Mouse (Mus musculus) limb, embryonic 11.5 days (tissue): Measurements from ENCODE around the gene Tmem217. TPM values are rescaled to one million over a fixed set of nuclear protein-coding genes. Genes with fewer than 3 reads are reported as not detected.

Source experiments
- ATAC-seq: fragments of 200-750 bp; cut with Nextera tagmentation; 2 replicates; pipeline ENCODE4 v1.8.0; 2017; ENCODE audit warnings: low read depth; ENCODE audit not compliant: insufficient number of reproducible peaks, low FRiP score, low TSS enrichment
- DNase-seq: peaks from one replicate; pipeline ENCODE4 v3.0.0-alpha.2; 2015; ENCODE audit warnings: low spot score
- H3K27ac ChIP-seq: fragments of 300-500 bp; sonication (generic); replicated peaks from 2 replicates; pipeline ENCODE4 v1.5.1; 2014; ENCODE audit warnings: low read depth, mild to moderate bottlenecking, low read length
- H3K27me3 ChIP-seq: fragments of 300-500 bp; sonication (generic); 2 replicates; pipeline ENCODE4 v1.6.1; 2014; ENCODE audit warnings: mild to moderate bottlenecking, low read length, mixed read lengths; ENCODE audit not compliant: control insufficient read depth, insufficient read depth
- H3K36me3 ChIP-seq: fragments of 300-500 bp; sonication (generic); 2 replicates; pipeline ENCODE4 v1.6.1; 2014; ENCODE audit warnings: mild to moderate bottlenecking, low read length, moderate library complexity, mixed read lengths; ENCODE audit not compliant: control insufficient read depth, insufficient read depth
- H3K4me1 ChIP-seq: fragments of 300-500 bp; sonication (generic); 2 replicates; pipeline ENCODE4 v1.6.1; 2014; ENCODE audit warnings: low read length, mixed read lengths; ENCODE audit not compliant: control insufficient read depth, insufficient read depth
- H3K4me2 ChIP-seq: fragments of 300-500 bp; sonication (generic); 2 replicates; pipeline ENCODE4 v1.6.1; 2014; ENCODE audit warnings: low read depth, mild to moderate bottlenecking, moderate library complexity; ENCODE audit not compliant: severe bottlenecking
- H3K4me3 ChIP-seq: fragments of 300-500 bp; sonication (generic); 2 replicates; pipeline ENCODE4 v1.5.1; 2014; ENCODE audit warnings: low read depth, low read length
- H3K9ac ChIP-seq: fragments of 300-500 bp; sonication (generic); 2 replicates; pipeline ENCODE4 v1.6.1; 2014; ENCODE audit warnings: mild to moderate bottlenecking, low read length
- H3K9me3 ChIP-seq: fragments of 300-500 bp; sonication (generic); 2 replicates; pipeline ENCODE4 v1.6.1; 2016; ENCODE audit warnings: low read length; ENCODE audit not compliant: control insufficient read depth
- WGBS: fragments of 180-500 bp; shearing (Covaris S2); extraction: QIAGEN DNeasy Blood & Tissue Kit; methylation state at CpG from one replicate; pipeline ENCODE4 v1.1.7; 2014; 5-methylcytosine and 5-hydroxymethylcytosine counted together
- microRNA-seq: library from miRNA; unstranded; fragments of <30 nt; microRNA quantifications from one replicate; pipeline ENCODE4, GENCODE M21; 2016
- polyA plus RNA-seq: library from polyadenylated mRNA; unstranded; fragments of >200 nt; fragmentation: Nextera tagmentation; extraction: Ambion mirVana; gene quantifications from 2 replicates; pipeline ENCODE4 v1.2.1, GENCODE M21; 2014

The Tmem217 gene
- polyA plus RNA-seq, 1 experiment from 2014 or later = 0.43 TPM

GRCm38 (mm10) chr17:29484431-29484830, 67.8 kb downstream of the Tmem217 start:
- Histone ChIP-seq H3K4me2 (no peak overlapping the region), H3K4me1 (peaks cover 9% of the 10 kb centered on the region), H3K9ac (no peak overlapping the region), H3K4me3 (no peak overlapping the region), H3K9me3 (no peaks in the 10 kb centered on the region; the same call in 1 of the 2 replicates), H3K27ac (no peak overlapping the region), H3K36me3 (no peaks in the 10 kb centered on the region), H3K27me3 (no peaks in the 10 kb centered on the region)
- DNase-seq = no peak
- no peak for ATAC-seq
- 89% methylated on average over 2 of the region's 2 CpGs for WGBS

DNA sequence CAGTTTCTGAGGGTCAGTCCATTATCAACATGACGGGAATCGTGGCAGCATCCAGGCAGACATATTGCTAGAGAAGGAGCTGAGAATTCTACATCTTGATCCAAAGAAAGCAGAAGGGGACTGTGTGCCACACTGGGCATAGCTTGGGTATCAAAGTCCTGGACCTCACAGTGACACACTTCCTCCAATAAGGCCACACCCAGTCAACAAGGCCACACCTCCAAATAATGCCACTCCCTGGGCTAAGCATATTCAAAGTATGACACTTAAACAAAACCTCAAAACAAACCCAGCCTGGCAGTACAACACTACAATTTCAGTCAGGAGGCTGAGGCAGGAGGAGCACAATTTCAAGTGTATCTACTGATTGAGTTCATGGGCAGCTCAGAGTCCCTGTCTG, 68.9 kb downstream of the Tmem217 start:
- H3K4me3 ChIP-seq = no peak overlapping the region
- no peaks in the 10 kb centered on the region for H3K36me3 ChIP-seq
- no peaks in the 10 kb centered on the region; the same call in 1 of the 2 replicates for H3K9me3 ChIP-seq
- H3K4me2 ChIP-seq = no peak overlapping the region
- WGBS = 94% methylated on average over 2 of the region's 2 CpGs
- no peaks in the 10 kb centered on the region for H3K27me3 ChIP-seq
- H3K27ac ChIP-seq = no peak overlapping the region
- ATAC-seq (no peak), DNase-seq (no peak)
- H3K9ac ChIP-seq = no peak overlapping the region
- no peaks in the 10 kb centered on the region for H3K4me1 ChIP-seq

- H3K4me2 ChIP-seq = no peak overlapping the region
- no peak for DNase-seq
- H3K36me3 ChIP-seq = no peaks in the 10 kb centered on the region
- no peak overlapping the region for H3K9ac ChIP-seq
- ATAC-seq = no peak
- H3K27ac ChIP-seq = no peak overlapping the region
- no peaks in the 10 kb centered on the region for H3K4me1 ChIP-seq
- H3K27me3 ChIP-seq = no peaks in the 10 kb centered on the region
- no peak overlapping the region for H3K4me3 ChIP-seq
- WGBS = 93% methylated on average over 7 of the region's 7 CpGs
- H3K9me3 ChIP-seq = no peaks in the 10 kb centered on the region; the same call in 1 of the 2 replicates
Measured at GRCm38 (mm10) chr17:29482632-29483031, 69.6 kb downstream of the Tmem217 start.

DNA sequence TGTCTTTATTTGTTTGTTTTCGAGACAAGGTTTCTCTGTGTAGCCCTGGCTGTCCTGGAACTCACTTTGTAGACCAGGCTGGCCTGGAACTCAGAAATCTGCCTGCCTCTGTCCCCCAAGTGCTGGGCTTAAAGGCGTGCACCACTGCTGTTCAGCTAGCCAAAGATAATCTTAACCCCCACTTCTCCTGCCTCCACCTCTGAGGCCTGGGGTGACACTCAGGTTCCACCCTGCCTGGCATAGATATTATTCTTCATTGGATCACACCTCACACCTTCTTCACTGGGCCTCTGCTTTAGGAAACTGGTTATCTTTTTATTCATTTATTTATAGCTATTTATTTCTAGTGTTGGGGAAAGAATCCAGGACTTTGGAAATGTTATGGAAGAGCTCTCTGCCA, 71.9 kb downstream of the Tmem217 start:
- no peaks in the 10 kb centered on the region for H3K4me1 ChIP-seq
- no peaks in the 10 kb centered on the region; the same call in 1 of the 2 replicates for H3K9me3 ChIP-seq
- H3K4me2 ChIP-seq = no peak overlapping the region
- H3K27ac ChIP-seq = no peak overlapping the region
- no peak overlapping the region for H3K9ac ChIP-seq
- H3K4me3 ChIP-seq = no peak overlapping the region
- WGBS = 86% methylated on average over 2 of the region's 2 CpGs
- no peaks in the 10 kb centered on the region for H3K36me3 ChIP-seq
- DNase-seq (no peak), ATAC-seq (no peak)
- no peaks in the 10 kb centered on the region for H3K27me3 ChIP-seq

- H3K9me3 ChIP-seq = no peaks in the 10 kb centered on the region; the same call in 1 of the 2 replicates
- no peaks in the 10 kb centered on the region for H3K27me3 ChIP-seq
- DNase-seq (no peak), ATAC-seq (no peak)
- no peak overlapping the region for H3K27ac ChIP-seq
- no peak overlapping the region for H3K9ac ChIP-seq
- 90% methylated on average over 4 of the region's 4 CpGs for WGBS
- no peak overlapping the region for H3K4me3 ChIP-seq
- no peak overlapping the region for H3K4me2 ChIP-seq
- no peaks in the 10 kb centered on the region for H3K36me3 ChIP-seq
- H3K4me1 ChIP-seq = no peaks in the 10 kb centered on the region
Measured at GRCm38 (mm10) chr17:29478271-29478670, 73.9 kb downstream of the Tmem217 start.

DNA sequence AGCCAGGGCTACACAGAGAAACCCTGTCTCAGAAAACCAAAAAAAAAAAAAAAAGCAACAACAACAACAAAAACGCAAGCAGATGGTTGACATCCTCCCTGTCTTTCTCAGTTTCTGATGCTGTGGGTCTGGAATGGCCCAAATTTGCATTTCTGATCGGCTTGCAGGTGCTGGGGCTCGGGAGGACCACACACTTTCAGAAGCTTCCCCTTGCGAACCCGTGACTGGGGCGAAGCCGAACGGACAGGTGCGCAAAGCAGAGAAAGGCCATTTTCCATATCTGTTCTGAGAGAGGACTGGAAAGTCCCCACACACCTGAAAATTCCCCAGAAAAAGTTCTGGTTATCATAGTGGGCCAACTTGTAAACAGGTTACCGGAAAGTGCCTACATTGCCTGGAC, 74.8 kb downstream of the Tmem217 start:
- DNase-seq (no peak), ATAC-seq (no peak)
- no peak overlapping the region for H3K4me2 ChIP-seq
- no peak overlapping the region for H3K4me3 ChIP-seq
- no peaks in the 10 kb centered on the region for H3K27me3 ChIP-seq
- no peaks in the 10 kb centered on the region for H3K36me3 ChIP-seq
- H3K9me3 ChIP-seq = no peaks in the 10 kb centered on the region; the same call in 1 of the 2 replicates
- WGBS = 89% methylated on average over 10 of the region's 10 CpGs
- H3K27ac ChIP-seq = no peak overlapping the region
- H3K9ac ChIP-seq = no peak overlapping the region
- H3K4me1 ChIP-seq = no peaks in the 10 kb centered on the region

DNA sequence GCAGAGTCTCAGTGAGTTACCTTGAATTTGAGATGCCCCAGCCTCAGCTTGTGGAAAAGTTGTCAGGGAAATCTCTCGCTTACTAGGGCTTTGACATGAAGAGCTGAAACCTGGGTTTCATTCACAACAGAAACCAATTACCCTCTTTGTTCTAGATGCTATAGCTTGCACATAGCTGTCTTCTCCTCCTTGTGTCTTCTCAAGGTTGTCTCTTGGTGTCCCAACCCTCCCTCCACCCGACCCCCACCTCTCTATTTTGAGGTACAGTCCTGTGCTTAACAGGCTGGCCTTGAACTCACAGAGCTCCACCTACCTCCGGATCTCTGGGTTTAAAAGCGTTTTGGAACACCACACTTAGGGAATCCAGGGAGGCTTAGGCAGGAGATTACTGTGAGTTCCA, 75.7 kb downstream of the Tmem217 start:
- H3K4me2 ChIP-seq = no peak overlapping the region
- no peaks in the 10 kb centered on the region for H3K27me3 ChIP-seq
- no peak overlapping the region for H3K4me3 ChIP-seq
- ATAC-seq (no peak), DNase-seq (no peak)
- H3K36me3 ChIP-seq = no peaks in the 10 kb centered on the region
- H3K4me1 ChIP-seq = no peaks in the 10 kb centered on the region
- 86% methylated on average over 4 of the region's 4 CpGs for WGBS
- H3K27ac ChIP-seq = no peak overlapping the region
- no peak overlapping the region for H3K9ac ChIP-seq
- no peaks in the 10 kb centered on the region for H3K9me3 ChIP-seq

Small RNA genes within 50 kb of the gene (microRNA-seq; reads per million reads assigned to microRNA genes)
- gene Mir7667 = not detected

Other genes with a start within 250 kb of the Tmem217 start
- gene Pi16, start 234.7 kb downstream of the Tmem217 start, polyA plus RNA-seq = 0.19 and 0.21 TPM in 2 replicates
- 318 and 321 TPM in 2 replicates for gene Mtch1, start 204.5 kb downstream of the Tmem217 start, polyA plus RNA-seq
- 3.2 and 4.2 TPM in 2 replicates for gene Fgd2, start 191.5 kb downstream of the Tmem217 start, polyA plus RNA-seq
- gene Pim1, start 61.6 kb downstream of the Tmem217 start, polyA plus RNA-seq = 19.1 and 21.5 TPM in 2 replicates
- gene Gm17657, start 2.7 kb downstream of the Tmem217 start, polyA plus RNA-seq = not detected in 2 replicates
- 19.7 and 20.1 TPM in 2 replicates for gene Tbc1d22b, start 2.6 kb downstream of the Tmem217 start, polyA plus RNA-seq
- gene Rnf8, start 62.4 kb upstream of the Tmem217 start, polyA plus RNA-seq = 116 TPM in 2 replicates
- gene Gm28043, start 62.5 kb upstream of the Tmem217 start, polyA plus RNA-seq = 2.9 and 3.1 TPM in 2 replicates
- gene Cmtr1, start 108.2 kb upstream of the Tmem217 start, polyA plus RNA-seq = 117 and 125 TPM in 2 replicates
- gene Ccdc167, start 164.7 kb upstream of the Tmem217 start, polyA plus RNA-seq = 19.2 and 20.0 TPM in 2 replicates